Mouse (Mus musculus): ENCODE data around the gene Onecut3.

Gene Onecut3

GRCm38 (mm10) chr10:80557346-80557965 is 62.8 kb downstream of the Onecut3 start:
- DNase-seq, result peak; percentile 83

GRCm38 (mm10) chr10:80559431-80559830 is 64.8 kb downstream of the Onecut3 start:
- DNase-seq, result no peak

GRCm38 (mm10) chr10:80560621-80561020 is 66.0 kb downstream of the Onecut3 start:
- DNase-seq, result peak; percentile 39

GRCm38 (mm10) chr10:80561116-80561944 is 66.7 kb downstream of the Onecut3 start, which contains the start of gene Rexo1:
Rexo1 (minus strand) TSS chr10:80561560.
- peak; percentile 95 for DNase-seq

- DNase-seq, result peak; percentile 87
Measured at GRCm38 (mm10) chr10:80566375-80567092, 71.9 kb downstream of the Onecut3 start.

All from kidney, postnatal 14 days (tissue).